Mouse (Mus musculus) embryonic fibroblast, embryonic 13.5 days (primary cell): Measurements from ENCODE around the gene Gatad1.

Source experiments
- CTCF ChIP-seq: IDR thresholded peaks from 2 replicates; pipeline ENCODE4 v1.5.1; 2011; ENCODE audit warnings: mild to moderate bottlenecking, control low read depth, low read length, moderate library complexity, borderline replicate concordance; ENCODE audit not compliant: insufficient read depth
- POLR2A ChIP-seq: IDR thresholded peaks from 2 replicates; pipeline ENCODE4 v1.6.1; 2011; ENCODE audit warnings: low read depth, mild to moderate bottlenecking, control low read depth, low read length, moderate library complexity

GRCm38 (mm10) chr5:3633315-3633714, 23.7 kb downstream of the Gatad1 start:
- TF ChIP-seq POLR2A (no peak), CTCF (no peak)
